Comparison of ENCODE assay signal across 26 mouse cellular contexts in the genomic region with DNA sequence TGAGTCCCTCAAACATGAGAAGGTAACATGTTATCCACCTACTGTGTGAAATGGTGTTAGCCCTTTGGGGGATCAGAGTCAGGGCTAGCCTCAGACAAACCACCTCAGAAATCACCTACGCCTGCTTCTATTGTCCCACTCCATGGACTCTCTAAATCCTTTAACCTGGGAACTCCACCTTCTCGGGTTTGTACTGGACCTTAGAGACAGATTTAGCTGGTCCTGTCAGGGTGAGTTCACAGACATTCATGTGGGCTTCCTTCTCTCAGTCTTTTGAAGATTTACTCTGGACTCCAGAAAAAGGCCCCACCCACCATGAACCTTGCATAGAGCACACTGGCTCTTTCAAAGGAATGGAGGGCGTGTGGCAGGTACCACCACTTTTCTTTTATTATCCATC.
A peak's percentile ranks its signal among the peaks of the same experiment; 100 is the strongest.
DNase-seq lines count a peak whose midpoint lies in the region; ATAC-seq and TF ChIP-seq lines count a peak whose summit lies in the region.
"Had no signal": no experiment of that assay in that cellular context is flagged by ENCODE, and none has a peak within 500 bp of the region (broad histone marks: within the 10 kb centered on the region; RNA-seq: fewer than 3 reads in every experiment).

No protein-coding gene starts in this region.

- H3K4me3 ChIP-seq in heart, adult 2 months, result no peak overlapping the region
- H3K4me3 ChIP-seq in MEL (ENCODE audit: control insufficient read depth in 1 of 2, insufficient read depth in 1 of 2, low read depth in 2 of 2, low read length in 2 of 2), result peak overlapping the region; percentile 70 to 91
- no peak overlapping the region; the same call in 1 of the 2 replicates for H3K4me3 ChIP-seq in liver, embryonic 13.5 days (replicated peaks)
- no peak overlapping the region for H3K4me3 ChIP-seq in lung, adult 2 months (replicated peaks; ENCODE audit: extremely low read depth, low read depth, low read length)
- H3K4me3 ChIP-seq: embryonic facial prominence, embryonic 13.5 days; embryonic facial prominence, embryonic 15.5 days; forebrain, embryonic 10.5 days; forebrain, embryonic 12.5 days had no signal

- H3K4me1 ChIP-seq in heart, adult 2 months (ENCODE audit: control insufficient read depth, insufficient read depth, low read length), result no peaks in the 10 kb centered on the region
- peaks cover 24 to 43% of the 10 kb centered on the region in 2 experiments for H3K4me1 ChIP-seq in MEL (ENCODE audit: control insufficient read depth in 1 of 2, insufficient read depth in 2 of 2, low read length in 2 of 2)
- peaks cover 18% of the 10 kb centered on the region for H3K4me1 ChIP-seq in liver, embryonic 13.5 days (replicated peaks)
- H3K4me1 ChIP-seq in lung, adult 2 months (ENCODE audit: control insufficient read depth, insufficient read depth, low read length), result no peaks in the 10 kb centered on the region
- H3K4me1 ChIP-seq: embryonic facial prominence, embryonic 15.5 days; forebrain, embryonic 10.5 days; forebrain, embryonic 12.5 days had no signal

- no peak for TF ChIP-seq POLR2A in heart, adult 2 months (IDR thresholded peaks at IDR 0.05; ENCODE audit: insufficient read depth, low read depth, low read length)
- TF ChIP-seq POLR2A in MEL (IDR thresholded peaks at IDR 0.05; ENCODE audit: control insufficient read depth in 1 of 2, insufficient read depth in 1 of 2, low read depth in 1 of 2, low read length in 2 of 2, poor library complexity in 1 of 2), result no peak; a peak in 1 of 4 replicates
- no peak for TF ChIP-seq POLR2A in lung, adult 2 months (IDR thresholded peaks at IDR 0.05; ENCODE audit: borderline replicate concordance, extremely low read depth, low read depth, low read length)

- no peak for ATAC-seq in liver, embryonic 13.5 days (ENCODE audit: low read depth)
- ATAC-seq in inflammation-experienced regulatory T-cells, adult 6 months, result no peak
- ATAC-seq: CD4-positive, CD25-positive, alpha-beta regulatory T cell, adult 4 months; forebrain, embryonic 14.5 days; forebrain, embryonic 16.5 days had no signal

- no peaks in the 10 kb centered on the region for H3K9me3 ChIP-seq in MEL (replicated peaks; ENCODE audit: insufficient read depth, low read length)
- no peaks in the 10 kb centered on the region for H3K9me3 ChIP-seq in liver, embryonic 13.5 days (replicated peaks)
- H3K9me3 ChIP-seq: embryonic facial prominence, embryonic 13.5 days; embryonic facial prominence, embryonic 15.5 days; forebrain, embryonic 10.5 days; forebrain, embryonic 12.5 days had no signal

- intact Hi-C loops in heart, adult 2 months (cut with DNase I), result no loop called here

- TF ChIP-seq EP300 in heart, adult 2 months (IDR thresholded peaks at IDR 0.05; ENCODE audit: insufficient read depth, low read depth, low read length), result no peak
- no peak for TF ChIP-seq EP300 in MEL (IDR thresholded peaks at IDR 0.05; ENCODE audit: low read depth in 1 of 2, low read length in 2 of 2)

- TF ChIP-seq CTCF in heart, adult 2 months (IDR thresholded peaks at IDR 0.05), result no peak
- TF ChIP-seq CTCF in MEL (IDR thresholded peaks at IDR 0.05 in 2 of 3, conservative IDR thresholded peaks at IDR 0.05 in 1 of 3; ENCODE audit: control insufficient read depth in 1 of 3, insufficient read depth in 1 of 3, low read depth in 2 of 3, low read length in 3 of 3, poor library complexity in 1 of 3, severe bottlenecking in 1 of 3), result no peak
- no peak for TF ChIP-seq CTCF in lung, adult 2 months (IDR thresholded peaks at IDR 0.05; ENCODE audit: insufficient read depth, low read length)

- no peaks in the 10 kb centered on the region for H3K79me2 ChIP-seq in heart, adult 2 months (replicated peaks; ENCODE audit: control insufficient read depth, insufficient read depth, low read length)
- peaks cover 42% of the 10 kb centered on the region for H3K79me2 ChIP-seq in MEL (ENCODE audit: control insufficient read depth, insufficient read depth, low read length, poor library complexity)

- peak overlapping the region; percentile 55 for H3K4me2 ChIP-seq in liver, embryonic 13.5 days
- H3K4me2 ChIP-seq: embryonic facial prominence, embryonic 13.5 days; embryonic facial prominence, embryonic 15.5 days; forebrain, embryonic 12.5 days had no signal

- TF ChIP-seq RAD21 in MEL (IDR thresholded peaks at IDR 0.05; ENCODE audit: low read depth, low read length), result no peak

- DNase-seq in heart, adult 11 months, result peak; percentile 64
- DNase-seq in heart, adult 2 months, result no peak
- DNase-seq in MEL (ENCODE audit: low read depth, low spot score), result peak; percentile 55
- DNase-seq in liver, embryonic 13.5 days, result no peak
- DNase-seq in lung, adult 2 months, result no peak
- DNase-seq: adrenal gland, adult 2 months; adrenal gland, postnatal 10 days; adrenal gland, postnatal 25 days; B cell, adult 2 months; cerebellum, adult 11 months; cerebellum, adult 18-20 months; cerebellum, adult 8-10 months; cerebellum, adult 9-11 months; cerebellum, postnatal 14 days; cerebellum, postnatal 36 days; embryo, embryonic 11 days had no signal

- H3K27me3 ChIP-seq in heart, adult 2 months (ENCODE audit: control insufficient read depth, insufficient read depth, low read length), result no peaks in the 10 kb centered on the region
- no peaks in the 10 kb centered on the region for H3K27me3 ChIP-seq in MEL (ENCODE audit: control insufficient read depth in 1 of 2, insufficient read depth in 2 of 2, low read length in 2 of 2)
- no peaks in the 10 kb centered on the region for H3K27me3 ChIP-seq in liver, embryonic 13.5 days
- H3K27me3 ChIP-seq: CH12.LX; forebrain, embryonic 12.5 days had no signal

- no peaks in the 10 kb centered on the region for H3K36me3 ChIP-seq in heart, adult 2 months (ENCODE audit: control insufficient read depth, insufficient read depth, low read length)
- H3K36me3 ChIP-seq in MEL (ENCODE audit: control insufficient read depth in 1 of 2, insufficient read depth in 2 of 2, low read length in 2 of 2), result peaks cover 0 to 47% of the 10 kb centered on the region in 2 experiments; a peak in 2 of 4 replicates
- H3K36me3 ChIP-seq in liver, embryonic 13.5 days, result no peaks in the 10 kb centered on the region
- H3K36me3 ChIP-seq: embryonic facial prominence, embryonic 15.5 days; G1E had no signal

- H3K27ac ChIP-seq in heart, adult 2 months, result no peak overlapping the region
- peak overlapping the region; percentile 100 for H3K27ac ChIP-seq in MEL (ENCODE audit: control insufficient read depth, low read depth, low read length)
- no peak overlapping the region for H3K27ac ChIP-seq in liver, embryonic 13.5 days
- H3K27ac ChIP-seq: embryonic facial prominence, embryonic 13.5 days; embryonic facial prominence, embryonic 15.5 days; forebrain, embryonic 10.5 days; forebrain, embryonic 12.5 days had no signal

- no peak overlapping the region for H3K9ac ChIP-seq in heart, adult 2 months (ENCODE audit: low read depth, low read length)
- H3K9ac ChIP-seq in MEL (ENCODE audit: control insufficient read depth, low read depth, low read length, poor library complexity, severe bottlenecking), result peak overlapping the region; percentile 87
- H3K9ac ChIP-seq in liver, embryonic 13.5 days, result no peak overlapping the region
- H3K9ac ChIP-seq: embryonic facial prominence, embryonic 13.5 days; embryonic facial prominence, embryonic 15.5 days; forebrain, embryonic 12.5 days had no signal

- 78% methylated on average over 3 of the region's 3 CpGs for whole genome bisulfite sequencing in heart, adult 2 months
- 56% methylated on average over 3 of the region's 3 CpGs for WGBS in liver, embryonic 13.5 days (ENCODE audit: insufficient replicate concordance)
- 90% methylated on average over 3 of the region's 3 CpGs for WGBS in lung, adult 2 months

TF ChIP-seq in MEL, 35 proteins besides CTCF, POLR2A, EP300 and RAD21:
- no peak for TF ChIP-seq TBP (IDR thresholded peaks at IDR 0.05; ENCODE audit: low read depth, low read length)
- TF ChIP-seq TCF12 (IDR thresholded peaks at IDR 0.05; ENCODE audit: low read depth, low read length), result no peak
- TF ChIP-seq POLR2AphosphoS2 (IDR thresholded peaks at IDR 0.05; ENCODE audit: low read length), result no peak
- TF ChIP-seq USF1 (IDR thresholded peaks at IDR 0.05; ENCODE audit: low read depth, low read length), result no peak
- TF ChIP-seq ZMIZ1 (IDR thresholded peaks at IDR 0.05; ENCODE audit: low read depth, low read length), result no peak
- TF ChIP-seq MAFK (IDR thresholded peaks at IDR 0.05; ENCODE audit: borderline replicate concordance, low read depth, low read length), result no peak
- no peak for TF ChIP-seq USF2 (IDR thresholded peaks at IDR 0.05; ENCODE audit: borderline replicate concordance in 1 of 2, insufficient read depth in 1 of 2, low read depth in 1 of 2, low read length in 2 of 2)
- TF ChIP-seq CHD2 (IDR thresholded peaks at IDR 0.05; ENCODE audit: low read length), result no peak
- TF ChIP-seq MYC (IDR thresholded peaks at IDR 0.05; ENCODE audit: low read depth, low read length), result no peak
- TF ChIP-seq ZNF384 (IDR thresholded peaks at IDR 0.05; ENCODE audit: low read depth, low read length), result no peak
- TF ChIP-seq UBTF (IDR thresholded peaks at IDR 0.05; ENCODE audit: borderline replicate concordance, insufficient read depth, low read depth, low read length), result no peak
- no peak for TF ChIP-seq ETS1 (IDR thresholded peaks at IDR 0.05; ENCODE audit: low read depth, low read length)
- no peak for TF ChIP-seq MEF2A (IDR thresholded peaks at IDR 0.05; ENCODE audit: extremely low read depth, insufficient replicate concordance, low read depth, low read length, poor library complexity, severe bottlenecking)

Comparison
In these comparisons a context has a peak if more than half of its experiments do, and no peak if none do; other contexts are left out.
1. DNase-seq: peak in heart, adult 11 months (single experiment) and MEL (single experiment); none in heart, adult 2 months (0 of 2), liver, embryonic 13.5 days (single experiment) and lung, adult 2 months (single experiment).
2. H3K4me3 ChIP-seq: peak in MEL (2 of 2); none in heart, adult 2 months (single experiment), liver, embryonic 13.5 days (single experiment) and lung, adult 2 months (single experiment).